Mouse (Mus musculus) gastrocnemius, adult 8-10 months (tissue): Measurements from ENCODE around the gene Nek8. TPM values are rescaled to one million over a fixed set of nuclear protein-coding genes. Genes with fewer than 3 reads are reported as not detected.

Source experiments
- DNase-seq, 2 experiments: peaks; one replicate each; pipeline ENCODE4 v3.0.0; 2022; ENCODE audit warnings: low spot score in 2 of 2
- total RNA-seq, 4 experiments: library from RNA; stranded (reverse); gene quantifications; 2 replicates each; pipeline ENCODE4 v1.2.4; 2022

Gene Nek8
- total RNA-seq, 4 experiments from 2014 or later, result 0.19 to 0.73 (median 0.50) TPM

- no peak for DNase-seq
Measured at GRCm38 (mm10) chr11:78183884-78184514, 7.5 kb upstream of the Nek8 start.

- DNase-seq, result peak; percentile 69 to 77
Measured at GRCm38 (mm10) chr11:78182961-78183844, 6.7 kb upstream of the Nek8 start, which contains the start of gene Rpl23a. Gene Rpl23a, minus strand, starts transcription at chr11:78183584.

GRCm38 (mm10) chr11:78182450-78182849 lies 6.0 kb upstream of the Nek8 start:
- DNase-seq, result no peak

- DNase-seq, result no peak
Measured at GRCm38 (mm10) chr11:78181830-78182357, 5.4 kb upstream of the Nek8 start.

GRCm38 (mm10) chr11:78180081-78180761 lies 3.7 kb upstream of the Nek8 start:
- DNase-seq, result no peak

- DNase-seq, result no peak
Measured at GRCm38 (mm10) chr11:78179438-78179999, 3.0 kb upstream of the Nek8 start.

GRCm38 (mm10) chr11:78178859-78179437 lies 2.5 kb upstream of the Nek8 start:
- DNase-seq, result no peak

- DNase-seq, result peak; percentile 92 to 93
Measured at GRCm38 (mm10) chr11:78177903-78178858, 1.7 kb upstream of the Nek8 start.

GRCm38 (mm10) chr11:78177437-78177836 lies 962 bp upstream of the Nek8 start:
- DNase-seq, result no peak

- DNase-seq, result no peak
Measured at GRCm38 (mm10) chr11:78176905-78177331, 443 bp upstream of the Nek8 start.

GRCm38 (mm10) chr11:78175771-78176401 lies 589 bp downstream of the Nek8 start:
- no peak for DNase-seq

- no peak for DNase-seq
Measured at GRCm38 (mm10) chr11:78174506-78174905, 2.0 kb downstream of the Nek8 start.

- no peak for DNase-seq
Measured at GRCm38 (mm10) chr11:78172748-78173383, 3.6 kb downstream of the Nek8 start.

- no peak for DNase-seq
Measured at GRCm38 (mm10) chr11:78172034-78172747, 4.3 kb downstream of the Nek8 start.

GRCm38 (mm10) chr11:78171328-78171727 lies 5.1 kb downstream of the Nek8 start:
- DNase-seq, result no peak

- no peak for DNase-seq
Measured at GRCm38 (mm10) chr11:78170306-78170705, 6.2 kb downstream of the Nek8 start.

- no peak for DNase-seq
Measured at GRCm38 (mm10) chr11:78168541-78169468, 7.7 kb downstream of the Nek8 start.
